Mouse (Mus musculus): ENCODE results near the gene Manba. TPM values are rescaled to one million over a fixed set of nuclear protein-coding genes. Genes with fewer than 3 reads are reported as not detected.
"Not testable (repeated sequence)": the region's sequence is repeated elsewhere in the genome, so short reads cannot be mapped to it uniquely, and the experiment has no call there.

Manba gene
- polyA plus RNA-seq, 1 experiment from 2014 or later: 31.5 TPM

- Histone ChIP-seq H3K4me1 (peaks cover 26% of the 10 kb centered on the region), H3K36me3 (peaks cover 42% of the 10 kb centered on the region), H3K9me3 (no peaks in the 10 kb centered on the region), H3K4me2 (no peak overlapping the region), H3K27me3 (replicated peaks) (no peaks in the 10 kb centered on the region), H3K27ac (replicated peaks) (no peak overlapping the region), H3K4me3 (no peak overlapping the region), H3K9ac (no peak overlapping the region)
- 91% methylated on average over 1 of the region's 1 CpGs for WGBS
- ATAC-seq (ENCODE audit: extremely low read depth, insufficient number of reproducible peaks, low FRiP score, low TSS enrichment): no peak
Measured at GRCm38 (mm10) chr3:135468402-135468801, 17.0 kb upstream of the Manba start.

GRCm38 (mm10) chr3:135469146-135469545 lies 16.3 kb upstream of the Manba start:
- 39% methylated on average over 3 of the region's 3 CpGs for WGBS
- H3K9ac ChIP-seq: no peak overlapping the region
- no peaks in the 10 kb centered on the region for H3K9me3 ChIP-seq
- H3K27me3 ChIP-seq (replicated peaks): no peaks in the 10 kb centered on the region
- ATAC-seq (ENCODE audit: extremely low read depth, insufficient number of reproducible peaks, low FRiP score, low TSS enrichment): no peak
- 0 out of 2 replicates have a peak overlapping the region, but pooled peaks have one; percentile 32 for H3K27ac ChIP-seq (replicated peaks)
- H3K36me3 ChIP-seq: peaks cover 36% of the 10 kb centered on the region
- H3K4me1 ChIP-seq: peaks cover 24% of the 10 kb centered on the region
- no peak overlapping the region for H3K4me2 ChIP-seq
- no peak overlapping the region for H3K4me3 ChIP-seq

GRCm38 (mm10) chr3:135469974-135470373 lies 15.4 kb upstream of the Manba start:
- Histone ChIP-seq H3K4me2 (no peak overlapping the region), H3K9me3 (no peaks in the 10 kb centered on the region), H3K4me3 (no peak overlapping the region), H3K27ac (replicated peaks) (peak overlapping the region; percentile 43; the same call in 1 of the 2 replicates), H3K36me3 (peaks cover 28% of the 10 kb centered on the region), H3K4me1 (peaks cover 17% of the 10 kb centered on the region), H3K9ac (no peak overlapping the region), H3K27me3 (replicated peaks) (no peaks in the 10 kb centered on the region)
- no peak for ATAC-seq (ENCODE audit: extremely low read depth, insufficient number of reproducible peaks, low FRiP score, low TSS enrichment)
- WGBS: 39% methylated on average over 4 of the region's 4 CpGs

- Histone ChIP-seq H3K9me3 (no peaks in the 10 kb centered on the region), H3K27me3 (replicated peaks) (no peaks in the 10 kb centered on the region), H3K4me3 (no peak overlapping the region), H3K9ac (no peak overlapping the region), H3K4me2 (no peak overlapping the region), H3K36me3 (peaks cover 24% of the 10 kb centered on the region), H3K27ac (replicated peaks) (no peak overlapping the region), H3K4me1 (peaks cover 17% of the 10 kb centered on the region)
- WGBS: 70% methylated on average over 1 of the region's 1 CpGs
- no peak for ATAC-seq (ENCODE audit: extremely low read depth, insufficient number of reproducible peaks, low FRiP score, low TSS enrichment)
Measured at GRCm38 (mm10) chr3:135470823-135471222, 14.6 kb upstream of the Manba start.

GRCm38 (mm10) chr3:135475025-135475424 lies 10.4 kb upstream of the Manba start:
- Histone ChIP-seq H3K4me3 (no peak overlapping the region), H3K4me2 (no peak overlapping the region), H3K27me3 (replicated peaks) (no peaks in the 10 kb centered on the region), H3K9ac (no peak overlapping the region), H3K27ac (replicated peaks) (no peak overlapping the region), H3K4me1 (peaks cover 5% of the 10 kb centered on the region), H3K36me3 (no peaks in the 10 kb centered on the region), H3K9me3 (no peaks in the 10 kb centered on the region)
- 76% methylated on average over 8 of the region's 8 CpGs for WGBS
- no peak for ATAC-seq (ENCODE audit: extremely low read depth, insufficient number of reproducible peaks, low FRiP score, low TSS enrichment)

GRCm38 (mm10) chr3:135476286-135476685 lies 9.1 kb upstream of the Manba start:
- H3K4me1 ChIP-seq: no peaks in the 10 kb centered on the region
- no peaks in the 10 kb centered on the region for H3K36me3 ChIP-seq
- 62% methylated on average over 6 of the region's 6 CpGs for WGBS
- H3K27me3 ChIP-seq (replicated peaks): no peaks in the 10 kb centered on the region
- H3K4me3 ChIP-seq: no peak overlapping the region
- H3K9ac ChIP-seq: no peak overlapping the region
- H3K9me3 ChIP-seq: no peaks in the 10 kb centered on the region
- H3K27ac ChIP-seq (replicated peaks): no peak overlapping the region
- no peak for ATAC-seq (ENCODE audit: extremely low read depth, insufficient number of reproducible peaks, low FRiP score, low TSS enrichment)
- H3K4me2 ChIP-seq: no peak overlapping the region

- no peak overlapping the region for H3K4me3 ChIP-seq
- no peak overlapping the region for H3K9ac ChIP-seq
- no peak for ATAC-seq (ENCODE audit: extremely low read depth, insufficient number of reproducible peaks, low FRiP score, low TSS enrichment)
- no peaks in the 10 kb centered on the region for H3K27me3 ChIP-seq (replicated peaks)
- no peak overlapping the region for H3K4me2 ChIP-seq
- no peaks in the 10 kb centered on the region for H3K4me1 ChIP-seq
- no peaks in the 10 kb centered on the region for H3K9me3 ChIP-seq
- H3K27ac ChIP-seq (replicated peaks): no peak overlapping the region
- no peaks in the 10 kb centered on the region for H3K36me3 ChIP-seq
- 90% methylated on average over 2 of the region's 2 CpGs for WGBS
Measured at GRCm38 (mm10) chr3:135476977-135477376, 8.4 kb upstream of the Manba start.

GRCm38 (mm10) chr3:135479090-135479489 lies 6.3 kb upstream of the Manba start:
- not testable (repeated sequence) for H3K27me3 ChIP-seq (replicated peaks); H3K36me3 ChIP-seq; H3K9me3 ChIP-seq; H3K9ac ChIP-seq; H3K27ac ChIP-seq (replicated peaks); H3K4me2 ChIP-seq; H3K4me3 ChIP-seq; ATAC-seq (ENCODE audit: extremely low read depth, insufficient number of reproducible peaks, low FRiP score, low TSS enrichment); H3K4me1 ChIP-seq
- WGBS: 76% methylated on average over 5 of the region's 5 CpGs

GRCm38 (mm10) chr3:135480767-135481166 lies 4.6 kb upstream of the Manba start:
- H3K9me3 ChIP-seq: no peaks in the 10 kb centered on the region
- H3K27me3 ChIP-seq (replicated peaks): no peaks in the 10 kb centered on the region
- 82% methylated on average over 6 of the region's 6 CpGs for WGBS
- no peaks in the 10 kb centered on the region for H3K36me3 ChIP-seq
- no peak for ATAC-seq (ENCODE audit: extremely low read depth, insufficient number of reproducible peaks, low FRiP score, low TSS enrichment)
- peaks cover 4% of the 10 kb centered on the region for H3K4me1 ChIP-seq
- H3K27ac ChIP-seq (replicated peaks): no peak overlapping the region
- H3K4me3 ChIP-seq: no peak overlapping the region
- H3K9ac ChIP-seq: no peak overlapping the region
- H3K4me2 ChIP-seq: no peak overlapping the region

- 75% methylated on average over 3 of the region's 3 CpGs for WGBS
- Histone ChIP-seq H3K4me3 (no peak overlapping the region), H3K9me3 (no peaks in the 10 kb centered on the region), H3K4me2 (no peak overlapping the region), H3K4me1 (peaks cover 4% of the 10 kb centered on the region), H3K36me3 (no peaks in the 10 kb centered on the region), H3K27me3 (replicated peaks) (no peaks in the 10 kb centered on the region), H3K27ac (replicated peaks) (no peak overlapping the region), H3K9ac (no peak overlapping the region)
- ATAC-seq (ENCODE audit: extremely low read depth, insufficient number of reproducible peaks, low FRiP score, low TSS enrichment): no peak
Measured at GRCm38 (mm10) chr3:135481608-135482007, 3.8 kb upstream of the Manba start.

GRCm38 (mm10) chr3:135484650-135485049 lies 761 bp upstream of the Manba start:
- not testable (repeated sequence) for H3K36me3 ChIP-seq; H3K27me3 ChIP-seq (replicated peaks); H3K9me3 ChIP-seq; H3K27ac ChIP-seq (replicated peaks); ATAC-seq (ENCODE audit: extremely low read depth, insufficient number of reproducible peaks, low FRiP score, low TSS enrichment)
- Histone ChIP-seq H3K9ac (peak overlapping the region; percentile 93; the same call in 1 of the 2 replicates), H3K4me1 (peaks cover 17% of the 10 kb centered on the region), H3K4me3 (peak overlapping the region; percentile 91), H3K4me2 (peak overlapping the region; percentile 92)
- 82% methylated on average over 15 of the region's 15 CpGs for WGBS

GRCm38 (mm10) chr3:135485900-135486241 lies 460 bp downstream of the Manba start:
- Histone ChIP-seq H3K36me3 (peaks cover 9% of the 10 kb centered on the region), H3K4me3 (peak overlapping the region; percentile 91), H3K27me3 (replicated peaks) (no peaks in the 10 kb centered on the region), H3K4me2 (peak overlapping the region; percentile 92), H3K4me1 (peaks cover 17% of the 10 kb centered on the region), H3K9me3 (no peaks in the 10 kb centered on the region), H3K27ac (replicated peaks) (peak overlapping the region; percentile 84), H3K9ac (peak overlapping the region; percentile 93)
- WGBS: 11% methylated on average over 9 of the region's 9 CpGs
- ATAC-seq (ENCODE audit: extremely low read depth, insufficient number of reproducible peaks, low FRiP score, low TSS enrichment): no peak
